In genomic region chr4:114942112-114942511, GRCm38 (mm10) we compare ENCODE assay signal across 30 mouse cellular contexts. TPM values are rescaled to one million over a fixed set of nuclear protein-coding genes. Genes with fewer than 3 reads are reported as not detected.
A peak's percentile ranks its signal among the peaks of the same experiment; 100 is the strongest.
DNase-seq lines count a peak whose midpoint lies in the region; ATAC-seq and TF ChIP-seq lines count a peak whose summit lies in the region.
"Had no signal": no experiment of that assay in that cellular context is flagged by ENCODE, and none has a peak within 500 bp of the region (broad histone marks: within the 10 kb centered on the region; RNA-seq: fewer than 3 reads in every experiment).

No protein-coding gene starts in this region.

- H3K4me1 ChIP-seq in forebrain, embryonic 16.5 days (replicated peaks; ENCODE audit: control insufficient read depth, insufficient read depth, low read length) = no peaks in the 10 kb centered on the region; the same call in 1 of the 2 replicates
- peaks cover 5% of the 10 kb centered on the region; the same call in 1 of the 2 replicates for H3K4me1 ChIP-seq in forebrain, embryonic 12.5 days
- 0 out of 2 replicates have a peak, but pooled peaks cover 5% of the 10 kb centered on the region for H3K4me1 ChIP-seq in kidney, postnatal 0 days (replicated peaks; ENCODE audit: insufficient read depth, low read length)
- H3K4me1 ChIP-seq: heart, embryonic 15.5 days; intestine, embryonic 15.5 days; liver, embryonic 13.5 days had no signal

- H3K36me3 ChIP-seq in forebrain, embryonic 16.5 days (ENCODE audit: control insufficient read depth, insufficient read depth) = no peaks in the 10 kb centered on the region
- H3K36me3 ChIP-seq in forebrain, embryonic 12.5 days (replicated peaks) = no peaks in the 10 kb centered on the region
- no peaks in the 10 kb centered on the region for H3K36me3 ChIP-seq in kidney, postnatal 0 days (ENCODE audit: insufficient read depth, low read length)
- H3K36me3 ChIP-seq: heart, embryonic 15.5 days; intestine, embryonic 15.5 days; limb, embryonic 13.5 days; liver, embryonic 13.5 days had no signal

- no peak overlapping the region for H3K4me3 ChIP-seq in forebrain, embryonic 16.5 days (replicated peaks; ENCODE audit: low read length)
- H3K4me3 ChIP-seq in forebrain, embryonic 12.5 days (replicated peaks) = no peak overlapping the region
- H3K4me3 ChIP-seq in kidney, postnatal 0 days (replicated peaks; ENCODE audit: low read depth, low read length) = no peak overlapping the region
- H3K4me3 ChIP-seq: heart, embryonic 15.5 days; intestine, embryonic 15.5 days; limb, embryonic 13.5 days; liver, embryonic 13.5 days had no signal

- no peaks in the 10 kb centered on the region for H3K9me3 ChIP-seq in forebrain, embryonic 16.5 days (ENCODE audit: control insufficient read depth, low read length)
- H3K9me3 ChIP-seq in forebrain, embryonic 12.5 days = no peaks in the 10 kb centered on the region
- H3K9me3 ChIP-seq in kidney, postnatal 0 days (replicated peaks; ENCODE audit: low read length) = no peaks in the 10 kb centered on the region
- H3K9me3 ChIP-seq: heart, embryonic 15.5 days; intestine, embryonic 15.5 days; limb, embryonic 13.5 days; liver, embryonic 13.5 days had no signal

- H3K9ac ChIP-seq in forebrain, embryonic 16.5 days (replicated peaks; ENCODE audit: low read depth, low read length) = no peak overlapping the region
- H3K9ac ChIP-seq in forebrain, embryonic 12.5 days = no peak overlapping the region
- H3K9ac ChIP-seq in kidney, postnatal 0 days (ENCODE audit: low read depth, low read length) = no peak overlapping the region
- H3K9ac ChIP-seq: forebrain, postnatal 0 days; heart, embryonic 15.5 days; hindbrain, embryonic 14.5 days; intestine, embryonic 15.5 days; limb, embryonic 13.5 days; liver, embryonic 13.5 days had no signal

- H3K27me3 ChIP-seq in forebrain, embryonic 16.5 days (replicated peaks; ENCODE audit: control insufficient read depth, insufficient read depth, low read length) = peaks cover 25% of the 10 kb centered on the region
- H3K27me3 ChIP-seq in forebrain, embryonic 12.5 days = peaks cover 43% of the 10 kb centered on the region
- H3K27me3 ChIP-seq in kidney, postnatal 0 days (ENCODE audit: insufficient read depth, low read length) = no peaks in the 10 kb centered on the region

- H3K27ac ChIP-seq in forebrain, embryonic 16.5 days (ENCODE audit: low read length) = no peak overlapping the region
- H3K27ac ChIP-seq in forebrain, embryonic 12.5 days = no peak overlapping the region
- no peak overlapping the region for H3K27ac ChIP-seq in kidney, postnatal 0 days
- H3K27ac ChIP-seq: heart, embryonic 15.5 days; hindbrain, embryonic 14.5 days; intestine, embryonic 15.5 days; limb, embryonic 13.5 days; liver, embryonic 13.5 days; stomach, postnatal 0 days had no signal

- ATAC-seq in forebrain, embryonic 16.5 days = peak; percentile 32; the same call in 1 of the 2 replicates
- no peak for ATAC-seq in forebrain, embryonic 12.5 days (ENCODE audit: low FRiP score)
- ATAC-seq in kidney, postnatal 0 days (replicated peaks; ENCODE audit: low FRiP score, low read depth) = no peak
- ATAC-seq in granulocyte monocyte progenitor cell, adult 5-6 weeks (replicated peaks; ENCODE audit: poor library complexity, severe bottlenecking) = peak; percentile 80
- ATAC-seq: forebrain, postnatal 0 days; intestine, embryonic 15.5 days had no signal

- no peak overlapping the region for H3K4me2 ChIP-seq in forebrain, embryonic 16.5 days (ENCODE audit: low read length)
- H3K4me2 ChIP-seq in forebrain, embryonic 12.5 days = no peak overlapping the region
- H3K4me2 ChIP-seq in kidney, postnatal 0 days (ENCODE audit: low read length) = no peak overlapping the region
- H3K4me2 ChIP-seq: heart, embryonic 15.5 days; hindbrain, embryonic 14.5 days; intestine, embryonic 15.5 days; limb, embryonic 13.5 days; liver, embryonic 13.5 days had no signal

- WGBS in forebrain, embryonic 16.5 days = 35% methylated on average over 4 of the region's 4 CpGs
- 44% methylated on average over 4 of the region's 4 CpGs for WGBS in forebrain, embryonic 12.5 days
- WGBS in kidney, postnatal 0 days = 48% methylated on average over 4 of the region's 4 CpGs

- peak; percentile 14 for DNase-seq in kidney, postnatal 0 days (ENCODE audit: low spot score)
- no peak for DNase-seq in kidney, postnatal 36 days
- no peak for DNase-seq in spleen, postnatal 10 days (ENCODE audit: low spot score in 2 of 2)
- DNase-seq in lung, postnatal 10 days = no peak
- DNase-seq: adrenal gland, postnatal 36 days; cerebellum, adult 9-10 months; forebrain, postnatal 0 days; gastrocnemius, postnatal 14 days; heart, postnatal 4 days; kidney, adult 9 months; liver, embryonic 13.5 days; lung, adult 2 months; lung, postnatal 36 days had no signal

- TF ChIP-seq CTCF in kidney, postnatal 0 days (IDR thresholded peaks at IDR 0.05; ENCODE audit: low read depth) = no peak

RNA-seq across cellular contexts. Expression of gene Foxe3, which starts 16.3 kb away (rescaled TPM):
- polyA plus RNA-seq in forebrain, embryonic 16.5 days (2015; fragmentation: Nextera tagmentation; extraction: Ambion mirVana) = not detected in 2 replicates
- not detected in 2 replicates for polyA plus RNA-seq in forebrain, embryonic 12.5 days (2016; fragmentation: Nextera tagmentation; extraction: Ambion mirVana)
- not detected in 2 replicates for polyA plus RNA-seq in kidney, postnatal 0 days (2015; fragmentation: Nextera tagmentation; extraction: Ambion mirVana)
- total RNA-seq in granulocyte monocyte progenitor cell, adult 5-6 weeks (2014; fragmentation: Nextera tagmentation) = not detected in 2 replicates
- not detected in 2 replicates for total RNA-seq in granulocyte monocyte progenitor cell, adult 5-6 weeks (2017)
- total RNA-seq: adrenal gland, adult 18-20 months; adrenal gland, postnatal 36 days; ES-E14; forebrain, postnatal 0 days; gastrocnemius, postnatal 14 days; heart, adult 8-10 months; heart, postnatal 4 days; layer of hippocampus, adult 18-20 months; layer of hippocampus, postnatal 14 days; neutrophil, adult 5-6 weeks had no signal
- polyA plus RNA-seq: embryonic facial prominence, embryonic 14.5 days; forebrain, postnatal 0 days; heart, embryonic 15.5 days; hindbrain, embryonic 14.5 days; intestine, embryonic 15.5 days; limb, embryonic 13.5 days; liver, embryonic 13.5 days; lung, adult 2 months; small intestine, adult 2 months; stomach, postnatal 0 days; urinary bladder, adult 2 months had no signal

RNA-seq across cellular contexts. Expression of gene Foxd2, which starts 33.4 kb away (rescaled TPM):
- 0.15 TPM in 2 replicates for polyA plus RNA-seq in forebrain, embryonic 16.5 days (2015; fragmentation: Nextera tagmentation; extraction: Ambion mirVana)
- 1.1 and 2.8 TPM in 2 replicates for polyA plus RNA-seq in forebrain, embryonic 12.5 days (2016; fragmentation: Nextera tagmentation; extraction: Ambion mirVana)
- polyA plus RNA-seq in kidney, postnatal 0 days (2015; fragmentation: Nextera tagmentation; extraction: Ambion mirVana) = 3.9 and 6.3 TPM in 2 replicates
- 0.32 and 1.0 TPM in 2 replicates for total RNA-seq in granulocyte monocyte progenitor cell, adult 5-6 weeks (2014; fragmentation: Nextera tagmentation)
- 0.30 and 1.3 TPM in 2 replicates for total RNA-seq in granulocyte monocyte progenitor cell, adult 5-6 weeks (2017)
- polyA plus RNA-seq: heart, embryonic 15.5 days; hindbrain, embryonic 14.5 days; liver, embryonic 13.5 days; stomach, postnatal 0 days had no signal

RNA-seq across cellular contexts. Expression of gene Cmpk1, which starts 44.9 kb away (rescaled TPM):
- 160 and 185 TPM in 2 replicates for polyA plus RNA-seq in forebrain, embryonic 16.5 days (2015; fragmentation: Nextera tagmentation; extraction: Ambion mirVana)
- polyA plus RNA-seq in forebrain, embryonic 12.5 days (2016; fragmentation: Nextera tagmentation; extraction: Ambion mirVana) = 123 and 129 TPM in 2 replicates
- polyA plus RNA-seq in kidney, postnatal 0 days (2015; fragmentation: Nextera tagmentation; extraction: Ambion mirVana) = 132 and 139 TPM in 2 replicates
- 68.3 and 74.7 TPM in 2 replicates for total RNA-seq in granulocyte monocyte progenitor cell, adult 5-6 weeks (2014; fragmentation: Nextera tagmentation)
- 183 and 233 TPM in 2 replicates for total RNA-seq in granulocyte monocyte progenitor cell, adult 5-6 weeks (2017)

RNA-seq across cellular contexts. Expression of gene Stil, which starts 57.8 kb away (rescaled TPM):
- polyA plus RNA-seq in forebrain, embryonic 16.5 days (2015; fragmentation: Nextera tagmentation; extraction: Ambion mirVana) = 4.9 and 6.4 TPM in 2 replicates
- polyA plus RNA-seq in forebrain, embryonic 12.5 days (2016; fragmentation: Nextera tagmentation; extraction: Ambion mirVana) = 20.7 and 21.0 TPM in 2 replicates
- polyA plus RNA-seq in kidney, postnatal 0 days (2015; fragmentation: Nextera tagmentation; extraction: Ambion mirVana) = 4.8 and 5.1 TPM in 2 replicates
- total RNA-seq in granulocyte monocyte progenitor cell, adult 5-6 weeks (2014; fragmentation: Nextera tagmentation) = 20.3 and 20.4 TPM in 2 replicates
- 18.4 and 21.7 TPM in 2 replicates for total RNA-seq in granulocyte monocyte progenitor cell, adult 5-6 weeks (2017)
- total RNA-seq: neutrophil, adult 5-6 weeks had no signal

Comparison
In these comparisons a context has a peak if more than half of its experiments do, and no peak if none do; other contexts are left out.
1. ATAC-seq: peak in forebrain, embryonic 16.5 days (single experiment) and granulocyte monocyte progenitor cell, adult 5-6 weeks (single experiment); none in forebrain, embryonic 12.5 days (single experiment) and kidney, postnatal 0 days (single experiment).